Mouse (Mus musculus) ZHBTc4 (cell line): ENCODE measurements around the gene Ankrd33.

ENCODE experiments used
- DNase-seq: peaks from one replicate; pipeline ENCODE4 v3.0.0-alpha.2; 2011; ENCODE audit warnings: low read depth, low spot score

The Ankrd33 gene

DNA sequence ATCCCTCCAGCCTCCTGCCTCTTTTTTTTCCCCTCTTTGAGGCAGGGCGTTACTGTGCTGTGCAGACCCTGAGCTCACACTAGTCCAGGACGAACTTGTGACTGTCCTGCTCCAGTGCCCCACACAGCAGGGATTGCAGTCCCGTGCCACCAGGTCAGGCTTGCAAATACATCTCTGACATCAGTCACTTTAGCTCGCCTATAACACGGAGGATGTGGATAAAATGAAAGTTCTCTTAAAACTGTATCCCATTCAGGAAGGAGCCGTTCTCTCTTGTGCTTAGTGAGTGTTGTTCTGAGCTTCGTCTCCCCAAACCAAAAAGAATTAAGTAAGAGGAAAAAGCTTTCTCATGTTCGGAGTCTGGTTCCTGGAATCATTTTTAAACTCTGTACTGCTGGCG, 29.1 kb upstream of the Ankrd33 start:
- DNase-seq, result no peak

DNA sequence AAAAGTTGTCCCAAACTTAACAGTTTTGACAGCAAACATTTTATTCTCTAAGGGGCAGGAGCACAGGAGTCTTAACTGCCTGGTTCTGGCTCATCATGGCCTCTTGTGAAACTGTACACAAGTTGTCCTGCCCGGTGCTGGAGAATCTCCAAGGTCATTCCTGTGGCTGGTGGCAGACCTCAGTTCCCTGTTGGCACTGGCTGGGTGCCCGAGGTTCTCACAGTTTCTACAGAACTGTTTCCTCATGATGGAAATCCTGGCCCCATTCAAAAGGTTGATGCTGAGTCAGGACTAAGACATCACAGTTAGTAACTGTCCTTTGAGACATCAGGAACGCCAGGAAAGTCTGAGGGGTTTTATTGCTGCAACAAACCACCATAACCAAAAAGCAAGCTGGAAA, 28.6 kb upstream of the Ankrd33 start:
- no peak for DNase-seq

DNA sequence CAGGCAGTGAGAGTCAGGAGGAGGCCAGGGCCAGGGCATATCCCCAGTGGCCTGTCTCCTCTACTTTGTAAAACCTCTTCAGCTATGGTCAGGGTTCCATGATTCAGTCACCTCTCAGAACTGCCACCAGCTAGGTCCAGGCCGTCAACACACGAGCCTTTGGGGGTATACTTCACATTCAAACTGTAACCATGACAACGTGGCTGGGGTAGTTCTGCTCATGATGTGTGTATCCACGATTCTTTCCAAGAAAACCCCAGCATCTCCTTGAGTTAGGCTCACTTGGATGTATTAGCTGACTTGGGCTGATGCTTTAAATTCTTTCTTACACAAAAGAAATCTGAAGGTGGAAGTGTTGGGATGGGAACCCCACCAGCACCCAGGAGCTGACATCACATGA, 27.3 kb upstream of the Ankrd33 start:
- no peak for DNase-seq

DNA sequence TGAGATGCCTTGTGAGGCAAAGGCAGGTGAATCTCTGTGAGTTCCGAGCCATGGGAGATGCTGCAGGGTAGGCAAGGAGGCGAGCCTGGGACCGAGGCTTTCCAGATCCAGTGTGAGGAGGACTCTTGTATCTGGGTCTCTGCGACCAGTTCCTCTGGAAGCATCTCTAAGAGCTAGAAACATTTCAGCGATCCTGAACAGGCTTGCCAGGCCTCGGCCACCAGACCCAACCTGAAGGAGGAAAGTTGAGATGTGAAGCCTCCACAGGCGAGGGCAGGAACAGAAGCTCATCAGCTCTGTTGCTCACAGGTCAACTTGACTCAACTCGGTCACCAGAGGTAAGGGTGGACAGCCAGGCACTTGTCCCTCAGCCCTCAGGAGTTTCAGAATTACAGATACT, 24.0 kb upstream of the Ankrd33 start:
- no peak for DNase-seq

GRCm38 (mm10) chr15:101092121-101092828, 23.3 kb upstream of the Ankrd33 start:
- DNase-seq, result peak; percentile 53

GRCm38 (mm10) chr15:101092829-101093648, 22.5 kb upstream of the Ankrd33 start:
- DNase-seq, result peak; percentile 94

GRCm38 (mm10) chr15:101093988-101094387, 21.6 kb upstream of the Ankrd33 start:
- peak; percentile 60 for DNase-seq

- DNase-seq, result peak; percentile 60
Observed at GRCm38 (mm10) chr15:101094979-101095378, 20.6 kb upstream of the Ankrd33 start.

DNA sequence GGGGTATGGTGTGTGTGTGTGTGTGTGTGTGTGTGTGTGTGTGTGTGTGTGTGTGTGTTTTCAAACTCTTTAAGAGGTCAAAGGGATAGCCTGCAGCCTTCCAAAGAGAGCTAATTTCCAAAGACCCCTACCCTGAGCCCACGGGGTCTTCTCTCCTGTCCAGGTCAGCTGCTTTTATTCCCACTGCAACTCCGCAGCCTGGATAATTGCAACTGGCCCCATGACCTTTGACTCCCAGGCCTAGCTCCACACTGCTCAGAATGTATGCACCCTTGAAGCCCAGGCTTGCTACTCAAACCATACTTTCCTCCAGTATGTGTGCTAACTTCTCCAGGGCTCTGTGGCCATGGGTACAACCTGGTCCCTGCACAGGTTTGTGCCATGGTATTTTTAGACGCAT, 20.2 kb upstream of the Ankrd33 start:
- DNase-seq, result no peak

- peak; percentile 80 for DNase-seq
Observed at GRCm38 (mm10) chr15:101097985-101098651, 17.4 kb upstream of the Ankrd33 start.

DNA sequence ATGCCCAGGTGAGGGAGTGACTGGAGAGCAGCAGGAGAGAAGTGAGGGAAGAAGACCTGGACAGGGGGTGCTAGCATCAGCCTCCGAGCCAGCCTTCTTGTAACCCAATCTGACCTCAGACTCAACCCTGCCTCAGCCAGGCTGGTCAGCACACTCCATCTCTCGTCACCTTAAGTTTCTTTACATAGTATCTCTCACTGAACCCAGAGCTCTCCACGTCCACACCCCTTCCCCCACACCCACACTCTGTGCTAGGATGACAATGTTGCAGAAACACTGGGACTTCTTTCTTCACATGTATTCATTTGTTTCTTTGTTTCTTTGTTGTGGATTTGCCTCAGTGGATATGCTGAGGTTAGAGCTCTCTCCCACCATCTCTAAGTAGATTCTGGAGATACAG, 14.6 kb upstream of the Ankrd33 start:
- DNase-seq, result no peak

GRCm38 (mm10) chr15:101103605-101104304, 11.8 kb upstream of the Ankrd33 start:
- DNase-seq, result no peak

GRCm38 (mm10) chr15:101105496-101105994, 10.0 kb upstream of the Ankrd33 start:
- peak; percentile 86 for DNase-seq

DNA sequence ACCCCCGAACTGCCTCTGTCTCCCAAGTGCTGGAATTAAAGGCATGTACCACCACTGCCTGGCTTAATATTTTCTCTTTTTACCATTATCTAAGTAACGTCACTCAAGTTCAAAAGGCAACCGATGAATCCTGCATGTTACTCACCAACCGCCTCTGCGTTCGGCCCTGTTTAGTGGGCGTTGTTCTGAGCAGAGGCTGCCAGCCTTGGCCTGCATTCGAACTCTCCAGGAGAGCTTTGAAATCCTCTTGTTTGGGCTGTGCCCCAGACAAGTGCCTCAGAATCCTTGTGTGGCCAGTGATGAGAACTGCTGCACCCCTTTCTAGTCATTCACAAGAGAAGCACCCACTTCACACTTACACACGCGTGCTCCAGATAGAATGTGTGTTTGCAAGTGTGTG, 9.5 kb upstream of the Ankrd33 start:
- peak; percentile 47 for DNase-seq

DNA sequence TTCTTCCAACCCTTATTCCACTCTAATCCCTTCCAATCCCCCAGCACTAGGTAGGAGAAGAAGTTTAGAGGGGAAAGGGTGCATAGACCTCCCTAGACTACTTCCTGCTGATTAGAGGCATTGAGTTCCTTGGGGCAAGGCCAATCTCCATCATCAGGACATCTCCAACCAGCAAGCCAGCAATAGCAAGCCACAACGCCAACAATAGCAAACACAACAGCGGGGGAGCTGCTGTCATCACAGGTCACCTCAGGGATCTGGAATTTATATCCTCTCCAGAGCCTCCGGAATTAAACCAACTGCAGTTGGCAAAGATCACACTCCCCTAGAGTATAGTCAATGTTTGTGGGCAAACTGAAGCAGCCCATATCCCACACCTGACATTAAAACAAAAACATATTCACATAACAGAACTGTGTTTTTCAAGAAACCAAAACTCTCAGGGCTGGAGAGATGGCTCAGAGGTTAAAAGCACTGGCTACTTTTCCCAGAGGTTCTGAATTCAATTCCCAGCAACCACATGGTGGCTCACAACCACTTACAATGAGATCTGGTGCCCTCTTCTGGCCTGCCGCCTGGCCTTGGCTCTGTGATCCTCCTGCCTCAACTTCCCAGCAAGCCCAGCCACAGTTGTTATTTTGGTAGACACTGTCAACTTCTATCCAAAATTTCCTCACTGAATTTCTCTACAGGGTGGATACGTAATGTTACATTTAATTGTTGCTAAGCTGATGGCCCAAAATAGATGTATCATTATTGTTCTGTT, 7.5 kb upstream of the Ankrd33 start:
- DNase-seq, result no peak

GRCm38 (mm10) chr15:101113176-101113575, 2.4 kb upstream of the Ankrd33 start:
- DNase-seq, result peak; percentile 57

DNA sequence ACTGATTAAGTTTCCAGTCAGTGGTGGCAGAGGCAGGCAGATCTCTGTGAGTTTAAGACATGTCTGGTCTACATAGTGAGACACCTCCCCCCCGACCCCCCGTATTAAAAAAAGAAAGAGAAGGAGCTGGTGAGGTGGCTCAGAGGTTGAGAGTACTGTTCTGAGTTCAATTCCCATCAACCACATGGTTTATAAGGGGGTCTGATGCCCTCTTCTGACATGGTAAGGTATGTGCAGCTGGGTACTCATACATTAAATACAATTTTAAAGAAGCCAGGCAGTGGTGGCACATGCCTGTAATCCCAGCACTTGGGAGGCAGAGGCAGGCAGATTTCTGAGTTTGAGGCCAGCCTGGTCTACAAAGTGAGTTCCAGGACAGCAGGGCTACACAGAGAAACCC, 1.8 kb upstream of the Ankrd33 start:
- peak; percentile 61 for DNase-seq

DNA sequence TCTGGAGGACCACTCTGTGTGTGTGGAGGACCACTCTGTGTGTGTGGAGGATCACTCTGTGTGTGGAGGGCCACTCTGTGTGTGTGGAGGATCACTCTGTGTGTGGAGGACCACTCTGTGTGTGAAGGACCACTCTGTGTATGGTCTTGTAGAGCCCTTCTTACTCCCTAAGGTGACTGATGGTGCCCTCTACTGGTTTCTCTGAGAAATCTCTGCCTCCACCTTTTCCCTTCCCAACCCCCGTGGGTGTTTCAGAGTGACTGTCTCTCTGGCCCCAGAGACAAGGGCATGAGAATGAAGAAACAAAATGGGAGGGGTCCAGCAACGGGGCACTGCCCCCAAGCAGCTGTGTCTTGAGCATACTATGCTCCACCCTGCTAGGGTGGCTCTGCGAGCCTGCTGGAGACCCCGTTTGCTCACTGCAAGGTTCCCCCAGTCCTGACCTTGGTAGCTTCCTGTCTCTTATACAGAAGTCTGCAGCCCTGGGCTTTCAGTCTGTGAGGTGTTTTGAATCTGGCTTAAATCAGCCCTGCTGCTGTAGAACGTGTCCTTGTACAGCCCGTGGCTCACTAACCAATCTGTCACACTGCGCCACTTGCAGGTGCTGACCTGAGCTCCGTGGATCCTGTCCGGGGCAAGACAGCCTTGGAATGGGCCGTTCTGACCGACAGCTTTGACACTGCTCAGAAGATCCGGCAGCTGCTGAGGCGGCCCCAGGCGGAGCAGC, 3.0 kb downstream of the Ankrd33 start:
- DNase-seq, result peak; percentile 81

GRCm38 (mm10) chr15:101121411-101122289, 6.1 kb downstream of the Ankrd33 start:
- no peak for DNase-seq
